Mouse (Mus musculus) bone marrow, adult 2 months (tissue): ENCODE data around the gene Nt5m. TPM values are rescaled to one million over a fixed set of nuclear protein-coding genes. Genes with fewer than 3 reads are reported as not detected.

Experiments used
- H3K27ac ChIP-seq: fragments of 200-500 bp; 2 replicates; pipeline ENCODE4 v1.5.1; 2012; ENCODE audit warnings: low read depth, mild to moderate bottlenecking, control low read depth, inconsistent platforms, low read length; ENCODE audit not compliant: control insufficient read depth, poor library complexity, insufficient read depth
- H3K4me1 ChIP-seq: fragments of 200-500 bp; 2 replicates; pipeline ENCODE4 v1.6.1; 2011; ENCODE audit warnings: low read length; ENCODE audit not compliant: control insufficient read depth, insufficient read depth
- H3K4me3 ChIP-seq: fragments of 200-500 bp; replicated peaks from 2 replicates; pipeline ENCODE3; 2011; ENCODE audit warnings: mild to moderate bottlenecking, low read depth, low read length, control low read depth; ENCODE audit not compliant: control insufficient read depth
- CTCF ChIP-seq: fragments of 200-500 bp; IDR thresholded peaks from 2 replicates; pipeline ENCODE4 v1.5.1; 2011; ENCODE audit warnings: low read length, control low read depth; ENCODE audit not compliant: control insufficient read depth, insufficient read depth
- POLR2A ChIP-seq: fragments of 200-500 bp; IDR thresholded peaks from 2 replicates; pipeline ENCODE4 v1.6.1; 2011; ENCODE audit warnings: low read depth, mild to moderate bottlenecking, control low read depth, low read length, borderline replicate concordance; ENCODE audit not compliant: control insufficient read depth
- WGBS: fragments of 180-500 bp; shearing (Covaris S2); methylation state at CpG from one replicate; pipeline ENCODE4 v1.1.7; 2018; 5-methylcytosine and 5-hydroxymethylcytosine counted together
- polyA plus RNA-seq: library from polyadenylated mRNA; stranded (reverse); fragments of >200 nt; gene quantifications from 2 replicates; pipeline ENCODE4 v1.2.4, GENCODE M21; 2011; ENCODE audit warnings: low replicate concordance; ENCODE audit not compliant: missing spikeins, insufficient read depth, insufficient read length

The Nt5m gene
- polyA plus RNA-seq, 1 experiment = 8.2 TPM

DNA sequence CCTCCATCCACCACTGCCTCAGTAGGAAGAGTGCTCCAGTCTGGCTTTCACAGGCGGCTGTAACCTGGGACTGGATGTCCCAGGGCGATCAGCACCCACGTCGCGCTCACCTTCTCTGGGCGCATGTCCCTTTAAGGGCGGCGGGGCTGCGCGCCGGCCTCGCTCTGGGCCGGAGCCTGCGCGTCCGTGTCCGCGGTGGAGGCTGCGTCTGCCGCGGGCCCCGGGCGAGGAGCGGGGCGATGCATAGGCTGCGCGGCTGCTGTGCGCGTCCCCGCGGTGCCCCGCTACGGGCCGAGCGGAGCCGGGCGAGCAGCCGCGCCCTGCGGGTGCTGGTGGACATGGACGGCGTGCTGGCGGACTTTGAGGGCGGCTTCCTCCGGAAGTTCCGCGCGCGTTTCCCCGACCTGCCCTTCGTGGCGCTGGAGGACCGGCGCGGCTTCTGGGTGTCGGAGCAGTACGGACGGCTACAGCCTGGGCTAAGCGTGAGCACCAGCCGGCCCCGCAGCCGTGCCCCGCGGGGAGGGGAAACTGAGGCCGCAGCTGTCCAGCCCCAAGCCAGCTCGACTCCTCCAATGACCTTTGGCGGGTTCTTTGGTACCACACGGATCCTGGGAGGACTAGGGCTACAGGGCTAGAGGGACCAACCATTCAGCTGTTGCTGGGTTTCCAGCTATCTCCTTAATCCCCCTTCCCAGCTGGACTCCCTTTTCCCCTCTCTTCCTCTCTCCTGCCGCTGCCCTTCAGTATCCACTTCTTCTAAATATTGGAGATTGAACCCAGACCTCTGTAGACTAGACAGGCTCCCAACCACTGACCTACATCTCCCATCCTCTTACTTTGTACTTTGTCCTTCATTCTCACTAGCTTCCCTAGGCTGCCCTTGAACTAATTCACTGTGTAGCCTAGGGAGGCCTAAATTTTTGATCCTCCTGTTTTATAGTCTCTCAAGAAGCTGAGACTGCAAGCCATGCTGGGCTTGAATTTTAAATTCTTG lies 8.9 kb downstream of the Nt5m start:
- H3K4me1 ChIP-seq = no peaks in the 10 kb centered on the region; the same call in 1 of the 2 replicates
- TF ChIP-seq CTCF = no peak
- TF ChIP-seq POLR2A = 0 out of 2 replicates have a peak, but pooled peaks have one; percentile 39
- H3K27ac ChIP-seq = peak overlapping the region; percentile 81
- H3K4me3 ChIP-seq = peak overlapping the region; percentile 72
- WGBS = under 1% methylated on average over 69 of the region's 69 CpGs

DNA sequence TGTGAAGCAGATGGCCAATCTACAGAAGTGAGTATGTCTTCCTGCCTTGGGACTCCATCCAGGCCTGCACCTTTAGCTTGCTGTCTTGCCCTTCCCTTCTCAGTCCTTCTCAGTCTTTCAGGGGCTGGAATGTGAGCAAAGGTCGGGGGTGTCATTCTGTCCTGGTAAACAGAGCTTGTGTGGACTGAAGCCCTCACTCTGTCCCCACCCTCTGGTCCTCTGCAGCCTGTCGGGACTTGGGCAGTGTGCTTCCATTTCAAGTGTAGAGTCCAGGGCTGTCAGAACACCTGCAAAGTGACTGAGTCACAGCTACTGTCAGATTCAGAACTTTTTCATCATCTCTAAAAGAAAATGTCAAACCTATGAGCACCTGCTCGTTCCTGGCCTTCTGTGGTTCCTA lies 13.6 kb downstream of the Nt5m start:
- TF ChIP-seq POLR2A = no peak
- no peak for TF ChIP-seq CTCF
- 78% methylated on average over 3 of the region's 3 CpGs for whole genome bisulfite sequencing
- Histone ChIP-seq H3K27ac (no peak overlapping the region), H3K4me1 (no peaks in the 10 kb centered on the region; the same call in 1 of the 2 replicates), H3K4me3 (no peak overlapping the region)

DNA sequence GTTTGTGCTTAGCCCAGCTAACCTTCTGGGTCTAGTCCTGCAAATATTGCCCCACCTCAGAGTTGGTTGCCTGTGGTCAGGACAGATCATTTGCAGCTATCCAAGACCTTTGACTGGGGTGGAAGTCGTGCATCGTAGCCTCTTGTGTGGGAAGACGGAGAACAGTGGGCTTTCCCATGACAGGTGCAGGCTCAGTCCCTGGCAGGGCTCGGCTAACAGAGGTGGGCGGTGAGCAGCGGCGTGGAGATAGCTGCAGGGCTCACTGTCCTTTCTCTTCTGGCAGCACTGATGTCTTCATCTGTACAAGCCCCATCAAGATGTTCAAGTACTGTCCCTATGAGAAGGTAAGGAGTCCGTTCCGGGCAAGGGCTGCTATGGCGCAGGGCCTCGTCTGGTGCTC lies 21.2 kb downstream of the Nt5m start:
- WGBS = 89% methylated on average over 11 of the region's 11 CpGs
- no peak overlapping the region for H3K27ac ChIP-seq
- no peak overlapping the region for H3K4me3 ChIP-seq
- TF ChIP-seq CTCF (no peak), POLR2A (no peak)
- no peaks in the 10 kb centered on the region for H3K4me1 ChIP-seq

DNA sequence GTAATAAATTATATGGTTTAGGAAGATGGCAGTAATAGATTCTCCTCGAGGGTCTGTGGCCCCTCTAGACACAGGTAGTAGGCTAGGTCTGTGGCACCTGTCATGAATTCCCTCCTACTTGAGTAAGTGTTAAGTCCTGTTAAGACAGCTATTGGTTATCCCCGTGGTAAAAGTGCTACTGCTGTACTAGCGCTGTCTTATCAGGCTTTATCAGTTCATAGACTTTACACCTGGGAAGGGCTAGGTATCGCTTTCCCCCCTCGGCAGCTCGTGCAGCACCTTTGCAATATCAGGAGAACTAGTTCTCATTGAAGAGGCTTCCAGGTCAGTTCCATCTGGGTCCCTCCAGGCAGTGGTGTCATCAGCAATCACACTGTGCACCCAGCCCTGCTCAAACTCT lies 25.1 kb downstream of the Nt5m start:
- Histone ChIP-seq H3K27ac (no peak overlapping the region), H3K4me1 (no peaks in the 10 kb centered on the region; the same call in 1 of the 2 replicates), H3K4me3 (no peak overlapping the region)
- TF ChIP-seq CTCF = no peak
- no peak for TF ChIP-seq POLR2A
- WGBS = 78% methylated on average over 6 of the region's 6 CpGs

DNA sequence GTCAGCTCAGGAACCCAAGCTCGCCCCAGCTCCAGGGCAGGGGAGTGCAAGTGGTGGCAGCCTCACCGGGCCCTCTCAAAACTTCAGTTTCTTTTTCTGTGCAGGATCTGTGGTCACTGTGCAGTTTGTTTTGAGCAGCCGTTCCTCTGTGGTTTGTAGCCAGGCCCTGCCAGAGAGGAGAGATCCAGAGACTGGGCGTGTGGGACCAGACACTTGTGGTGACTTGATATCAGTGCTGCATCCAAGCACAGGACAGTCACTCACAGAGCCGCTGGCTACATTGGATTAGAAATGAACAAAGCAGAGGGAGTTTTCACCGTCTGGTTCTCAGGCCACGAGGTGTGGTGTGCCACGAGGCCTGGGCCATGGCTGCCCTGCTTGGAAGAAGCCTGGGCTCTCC lies 32.9 kb downstream of the Nt5m start:
- Histone ChIP-seq H3K4me1 (no peaks in the 10 kb centered on the region), H3K4me3 (no peak overlapping the region), H3K27ac (no peak overlapping the region)
- WGBS = 25% methylated on average over 8 of the region's 8 CpGs
- no peak for TF ChIP-seq CTCF
- TF ChIP-seq POLR2A = no peak

DNA sequence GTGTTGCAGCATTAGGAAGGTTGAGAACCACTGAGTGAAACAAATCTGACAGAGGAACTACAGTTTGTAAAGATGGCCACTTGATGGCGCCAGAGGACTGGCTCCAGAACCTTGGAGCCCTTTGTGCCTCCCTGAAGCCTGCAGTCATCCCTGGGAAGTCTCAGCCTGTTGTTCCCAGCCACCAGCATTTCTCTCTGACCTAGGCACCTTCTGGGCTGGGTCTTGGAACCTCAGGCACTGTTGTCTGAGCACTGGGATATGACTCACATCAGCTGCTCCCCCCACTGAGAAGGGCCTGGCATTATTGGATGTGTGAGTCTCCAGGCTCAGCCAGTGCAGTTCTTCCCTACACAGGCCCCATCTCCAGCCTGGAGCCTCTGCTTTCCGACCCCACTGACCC lies 40.8 kb downstream of the Nt5m start:
- Histone ChIP-seq H3K4me3 (no peak overlapping the region), H3K4me1 (no peaks in the 10 kb centered on the region), H3K27ac (no peak overlapping the region)
- TF ChIP-seq POLR2A = no peak
- TF ChIP-seq CTCF = peak; percentile 81
- WGBS = 18% methylated on average over 2 of the region's 2 CpGs

DNA sequence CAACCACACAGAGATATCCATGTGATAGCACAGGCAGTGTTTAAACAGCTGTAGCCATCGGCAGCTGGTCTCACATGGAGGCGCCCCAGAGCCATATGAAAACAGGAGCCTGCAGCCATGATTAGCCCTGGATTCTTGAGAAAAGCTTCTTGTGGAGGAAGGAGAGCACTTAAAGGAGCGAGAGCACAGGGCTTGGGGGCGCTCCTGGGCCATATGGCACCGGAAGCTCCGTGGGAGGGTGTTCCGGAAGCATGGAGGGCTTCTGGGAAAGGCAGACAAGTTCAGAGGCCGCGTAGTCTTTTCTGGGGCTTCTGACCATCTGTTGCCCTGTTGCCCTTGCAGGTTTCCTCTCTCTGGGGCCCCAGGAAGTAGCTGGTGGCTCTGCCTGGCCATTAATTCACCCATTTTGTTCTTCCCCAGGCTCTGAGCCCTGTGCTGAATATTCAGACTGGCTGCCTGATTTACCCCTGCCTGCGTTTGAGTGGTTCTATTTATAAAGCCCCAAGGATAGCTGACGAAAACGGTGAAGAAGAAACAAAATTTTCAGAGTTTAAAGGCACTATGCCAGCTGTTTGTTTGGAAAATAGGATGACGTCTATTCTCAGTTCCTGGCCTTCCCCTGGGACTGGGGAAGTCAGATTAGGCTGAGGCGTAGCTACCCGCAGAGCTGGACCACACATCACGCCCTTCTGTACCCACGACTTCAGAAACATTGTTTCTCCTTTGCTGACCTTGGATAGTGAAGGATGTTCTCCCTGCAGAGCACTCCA lies 46.2 kb downstream of the Nt5m start:
- Histone ChIP-seq H3K4me1 (no peaks in the 10 kb centered on the region), H3K4me3 (no peak overlapping the region), H3K27ac (peak overlapping the region; percentile 44)
- WGBS = 9% methylated on average over 17 of the region's 17 CpGs
- TF ChIP-seq CTCF = no peak
- no peak for TF ChIP-seq POLR2A

DNA sequence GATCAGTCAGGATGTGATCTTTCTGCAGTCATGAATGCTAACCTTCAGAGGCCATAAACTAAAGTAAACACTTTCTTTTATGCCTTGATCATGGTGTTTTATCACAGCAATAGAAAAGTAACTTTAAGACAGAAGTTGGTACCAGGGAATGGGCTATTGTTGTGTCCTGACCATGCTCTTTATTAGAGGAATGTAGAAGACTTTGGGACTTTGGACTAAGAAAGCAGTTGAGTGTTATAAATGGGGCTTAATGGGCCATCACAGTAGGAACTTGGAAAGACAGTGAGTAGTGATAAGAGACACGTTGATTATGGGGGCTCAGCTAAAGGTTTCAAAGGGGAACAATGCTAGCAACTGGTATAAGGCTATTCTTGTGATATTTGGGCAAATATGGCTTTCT lies 47.7 kb downstream of the Nt5m start:
- H3K4me3 ChIP-seq = no peak overlapping the region
- no peak for TF ChIP-seq POLR2A
- no peak for TF ChIP-seq CTCF
- no peaks in the 10 kb centered on the region for H3K4me1 ChIP-seq
- 54% methylated on average over 1 of the region's 1 CpGs for WGBS
- H3K27ac ChIP-seq = no peak overlapping the region
